Mouse (Mus musculus) neural tube, embryonic 11.5 days (tissue): ENCODE measurements around the gene Cog4. TPM values are rescaled to one million over a fixed set of nuclear protein-coding genes. Genes with fewer than 3 reads are reported as not detected.
A peak's percentile ranks its signal among the peaks of the same experiment; 100 is the strongest.
"Not testable (repeated sequence)": the region's sequence is repeated elsewhere in the genome, so short reads cannot be mapped to it uniquely, and the experiment has no call there.

Source experiments
- ATAC-seq: fragments of 200-750 bp; cut with Nextera tagmentation; 2 replicates; pipeline ENCODE4 v1.8.0; 2017; ENCODE audit warnings: moderate number of reproducible peaks, mild to moderate bottlenecking, moderate TSS enrichment, moderate library complexity; ENCODE audit not compliant: insufficient read depth, low FRiP score, low TSS enrichment
- DNase-seq: peaks from one replicate; pipeline ENCODE4 v3.0.0-alpha.2; 2015; ENCODE audit warnings: low spot score
- H3K27ac ChIP-seq: fragments of 300-500 bp; sonication (generic); 2 replicates; pipeline ENCODE4 v1.5.1; 2014; ENCODE audit warnings: low read depth, mild to moderate bottlenecking, low read length
- H3K27me3 ChIP-seq: fragments of 300-500 bp; sonication (generic); 2 replicates; pipeline ENCODE4 v1.6.1; 2014; ENCODE audit warnings: mild to moderate bottlenecking, low read length, mixed read lengths; ENCODE audit not compliant: control insufficient read depth, insufficient read depth
- H3K36me3 ChIP-seq: fragments of 300-500 bp; sonication (generic); 2 replicates; pipeline ENCODE4 v1.6.1; 2014; ENCODE audit warnings: mild to moderate bottlenecking, low read length, moderate library complexity, mixed read lengths; ENCODE audit not compliant: control insufficient read depth, insufficient read depth
- H3K4me1 ChIP-seq: fragments of 300-500 bp; sonication (generic); 2 replicates; pipeline ENCODE4 v1.6.1; 2014; ENCODE audit warnings: low read length, mixed read lengths; ENCODE audit not compliant: control insufficient read depth, insufficient read depth
- H3K4me2 ChIP-seq: fragments of 300-500 bp; sonication (generic); 2 replicates; pipeline ENCODE4 v1.6.1; 2014; ENCODE audit warnings: low read depth, mild to moderate bottlenecking, moderate library complexity
- H3K4me3 ChIP-seq: fragments of 300-500 bp; sonication (generic); 2 replicates; pipeline ENCODE4 v1.5.1; 2014; ENCODE audit warnings: low read depth, low read length
- H3K9ac ChIP-seq: fragments of 300-500 bp; sonication (generic); 2 replicates; pipeline ENCODE4 v1.6.1; 2014; ENCODE audit warnings: mild to moderate bottlenecking, low read length
- H3K9me3 ChIP-seq: fragments of 300-500 bp; sonication (generic); 2 replicates; pipeline ENCODE4 v1.6.1; 2016; ENCODE audit warnings: low read length; ENCODE audit not compliant: control insufficient read depth
- WGBS: fragments of 180-500 bp; shearing (Covaris S2); extraction: QIAGEN DNeasy Blood & Tissue Kit; methylation state at CpG from one replicate; pipeline ENCODE4 v1.1.7; 2014; 5-methylcytosine and 5-hydroxymethylcytosine counted together
- polyA plus RNA-seq: library from polyadenylated mRNA; unstranded; fragments of >200 nt; fragmentation: Nextera tagmentation; extraction: Ambion mirVana; gene quantifications from 2 replicates; pipeline ENCODE4 v1.2.1, GENCODE M21; 2014

Gene Cog4
- polyA plus RNA-seq, 1 experiment from 2014 or later, result 73.5 TPM

GRCm38 (mm10) chr8:110845821-110846404, 487 bp upstream of the Cog4 start:
- H3K36me3 ChIP-seq, result peaks cover 6% of the 10 kb centered on the region
- peak overlapping the region; percentile 74; the same call in 1 of the 2 replicates for H3K27ac ChIP-seq
- DNase-seq (peak; percentile 13), ATAC-seq (no peak)
- H3K4me2 ChIP-seq, result peak overlapping the region; percentile 83
- H3K4me3 ChIP-seq, result peak overlapping the region; percentile 91
- WGBS, result 9% methylated on average over 17 of the region's 17 CpGs
- H3K9ac ChIP-seq, result peak overlapping the region; percentile 95
- H3K9me3 ChIP-seq, result no peaks in the 10 kb centered on the region
- H3K4me1 ChIP-seq, result peaks cover 7% of the 10 kb centered on the region
- H3K27me3 ChIP-seq, result no peaks in the 10 kb centered on the region

GRCm38 (mm10) chr8:110847171-110847549, 760 bp downstream of the Cog4 start:
- H3K9ac ChIP-seq, result peak overlapping the region; percentile 67
- no peaks in the 10 kb centered on the region for H3K9me3 ChIP-seq
- H3K27ac ChIP-seq, result no peak overlapping the region
- ATAC-seq, result 0 out of 2 replicates have a peak, but pooled peaks have one; percentile 9
- H3K36me3 ChIP-seq, result peaks cover 6% of the 10 kb centered on the region; the same call in 1 of the 2 replicates
- WGBS, result 2% methylated on average over 13 of the region's 13 CpGs
- peak overlapping the region; percentile 40 for H3K4me2 ChIP-seq
- no peaks in the 10 kb centered on the region for H3K27me3 ChIP-seq
- no peak for DNase-seq
- peak overlapping the region; percentile 91 for H3K4me3 ChIP-seq
- peaks cover 7% of the 10 kb centered on the region for H3K4me1 ChIP-seq

DNA sequence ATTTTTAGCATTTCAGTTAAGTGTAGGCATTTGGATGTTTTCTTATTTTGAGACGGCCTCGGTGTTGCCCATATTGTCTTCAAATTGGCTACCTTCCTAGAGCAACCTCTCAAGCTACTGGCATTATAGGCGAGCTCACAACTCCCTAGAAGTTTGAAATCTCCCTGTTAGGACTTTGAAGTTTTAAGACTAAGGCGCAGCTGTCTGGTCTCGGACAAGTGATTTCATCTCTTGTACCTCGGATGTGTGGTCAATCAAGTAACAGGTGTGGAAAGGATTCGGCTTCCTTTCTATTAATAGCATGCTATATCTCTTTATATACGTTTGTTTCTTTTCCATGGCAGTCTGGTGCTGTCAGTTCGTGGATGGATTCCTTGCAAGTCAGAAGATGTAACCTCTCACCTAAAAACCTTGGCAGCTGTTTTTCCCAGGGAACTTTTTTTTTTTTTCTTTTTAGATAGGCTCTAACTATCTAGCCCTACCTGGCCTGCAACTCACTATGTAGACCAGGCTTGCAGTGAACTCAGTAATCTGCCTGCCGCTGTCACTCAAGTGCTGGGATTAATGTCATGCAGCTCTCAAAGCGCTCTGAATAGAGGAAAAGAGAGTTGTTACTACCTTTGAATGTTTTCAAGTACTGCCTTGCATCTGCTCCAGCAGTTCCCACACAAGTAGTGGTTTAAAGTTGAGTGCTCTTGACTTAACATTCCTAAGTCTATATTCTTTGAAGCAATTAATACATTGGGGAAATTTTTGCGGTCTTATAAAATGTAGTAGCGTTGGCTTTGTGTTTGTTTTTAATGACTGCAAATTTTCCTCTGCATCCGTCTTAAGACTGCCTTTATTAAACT, 1.5 kb downstream of the Cog4 start:
- Histone ChIP-seq H3K9ac (peak overlapping the region; percentile 67; the same call in 1 of the 2 replicates), H3K36me3 (peaks cover 12% of the 10 kb centered on the region), H3K4me3 (peak overlapping the region; percentile 91), H3K27ac (no peak overlapping the region), H3K4me2 (peak overlapping the region; percentile 40), H3K27me3 (no peaks in the 10 kb centered on the region), H3K4me1 (peaks cover 7% of the 10 kb centered on the region), H3K9me3 (no peaks in the 10 kb centered on the region)
- WGBS, result 67% methylated on average over 14 of the region's 14 CpGs
- no peak for DNase-seq
- no peak for ATAC-seq

- 96% methylated on average over 10 of the region's 10 CpGs for WGBS
- peaks cover 25% of the 10 kb centered on the region for H3K36me3 ChIP-seq
These were observed 4.8 kb downstream of the Cog4 start for GRCm38 (mm10) chr8:110851186-110851585.

GRCm38 (mm10) chr8:110856073-110856472, 9.7 kb downstream of the Cog4 start:
- H3K27ac ChIP-seq, H3K4me3 ChIP-seq, ATAC-seq, H3K4me2 ChIP-seq, H3K4me1 ChIP-seq, H3K27me3 ChIP-seq, DNase-seq, H3K9ac ChIP-seq, H3K9me3 ChIP-seq: not testable (repeated sequence)
- peaks cover 29% of the 10 kb centered on the region for H3K36me3 ChIP-seq
- 92% methylated on average over 3 of the region's 4 CpGs for WGBS

More at GRCm38 (mm10) chr8:110851186-110851585, 4.8 kb downstream of the Cog4 start:
- Histone ChIP-seq H3K4me1 (peaks cover 7% of the 10 kb centered on the region), H3K4me2 (no peak overlapping the region), H3K9me3 (no peaks in the 10 kb centered on the region), H3K27ac (no peak overlapping the region), H3K4me3 (no peak overlapping the region), H3K9ac (no peak overlapping the region), H3K27me3 (no peaks in the 10 kb centered on the region)
- DNase-seq (no peak), ATAC-seq (no peak)

DNA sequence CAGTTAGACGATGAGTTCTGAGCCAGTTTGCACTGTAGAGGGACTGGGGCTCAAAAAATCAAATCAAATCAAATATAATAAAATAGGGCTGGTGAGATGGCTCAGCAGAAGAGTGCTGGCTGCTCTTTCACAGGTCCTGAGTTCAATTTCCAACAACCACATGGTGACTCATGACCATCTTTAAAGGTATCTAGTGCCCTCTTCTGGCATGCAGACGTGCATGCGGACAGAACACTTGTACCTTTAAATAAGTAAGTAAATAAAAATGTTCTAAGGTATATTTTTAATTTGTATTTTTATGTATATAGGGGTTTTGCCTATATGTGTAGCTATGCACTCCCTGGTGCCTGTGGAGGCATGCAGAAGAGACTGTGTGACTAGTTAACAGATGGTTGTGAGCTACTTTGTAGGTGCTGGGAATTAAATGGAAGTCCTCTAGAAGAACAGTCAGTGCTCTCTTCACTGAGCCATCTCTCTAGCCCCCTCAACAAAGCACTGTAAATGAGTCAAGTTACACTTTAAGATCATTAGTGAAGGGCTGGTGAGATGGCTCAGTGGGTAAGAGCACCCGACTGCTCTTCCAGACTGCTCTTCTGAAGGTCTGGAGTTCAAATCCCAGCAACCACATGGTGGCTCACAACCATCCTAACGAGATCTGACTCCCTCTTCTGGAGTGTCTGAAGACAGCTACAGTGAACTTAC, 10.5 kb downstream of the Cog4 start:
- no peak overlapping the region for H3K9ac ChIP-seq
- peaks cover 26% of the 10 kb centered on the region for H3K36me3 ChIP-seq
- H3K4me2 ChIP-seq, result no peak overlapping the region
- H3K4me1 ChIP-seq, result no peaks in the 10 kb centered on the region
- H3K4me3 ChIP-seq, result no peak overlapping the region
- 91% methylated on average over 4 of the region's 5 CpGs for WGBS
- ATAC-seq (no peak), DNase-seq (no peak)
- H3K27ac ChIP-seq, result no peak overlapping the region
- H3K9me3 ChIP-seq, result no peaks in the 10 kb centered on the region
- no peaks in the 10 kb centered on the region for H3K27me3 ChIP-seq

GRCm38 (mm10) chr8:110859651-110860501, 13.5 kb downstream of the Cog4 start:
- Histone ChIP-seq H3K27me3 (no peaks in the 10 kb centered on the region), H3K9me3 (no peaks in the 10 kb centered on the region), H3K36me3 (peaks cover 10% of the 10 kb centered on the region), H3K9ac (no peak overlapping the region), H3K4me2 (no peak overlapping the region), H3K4me3 (no peak overlapping the region), H3K27ac (no peak overlapping the region), H3K4me1 (no peaks in the 10 kb centered on the region)
- ATAC-seq, result no peak
- WGBS, result 88% methylated on average over 7 of the region's 7 CpGs
- peak; percentile 18 for DNase-seq
